ENCODE assay signal across 11 mouse cellular contexts in genomic region chr16:49504669-49505068, GRCm38 (mm10).
DNase-seq lines count a peak whose midpoint lies in the region; ATAC-seq and TF ChIP-seq lines count a peak whose summit lies in the region.
"Had no signal": no experiment of that assay in that cellular context is flagged by ENCODE, and none has a peak within 500 bp of the region (broad histone marks: within the 10 kb centered on the region; RNA-seq: fewer than 3 reads in every experiment).

No protein-coding gene starts in this region.

- ATAC-seq in embryonic facial prominence, embryonic 11.5 days (replicated peaks; ENCODE audit: insufficient number of reproducible peaks, low FRiP score, low TSS enrichment, low read depth): no peak; the same call in 1 of the 2 replicates
- no peak for ATAC-seq in stomach, postnatal 0 days (ENCODE audit: low FRiP score, low TSS enrichment)
- ATAC-seq: forebrain, embryonic 13.5 days had no signal

- no peak overlapping the region for H3K4me3 ChIP-seq in embryonic facial prominence, embryonic 11.5 days (ENCODE audit: low read depth, low read length)
- H3K4me3 ChIP-seq in embryonic facial prominence, embryonic 10.5 days: no peak overlapping the region
- H3K4me3 ChIP-seq in left cerebral cortex, adult 2 months: no peak overlapping the region
- no peak overlapping the region for H3K4me3 ChIP-seq in bone marrow macrophage, adult 2 months (ENCODE audit: insufficient read depth, low read length)
- H3K4me3 ChIP-seq in olfactory bulb, adult 2 months (ENCODE audit: insufficient read depth, low read depth, low read length): no peak overlapping the region
- no peak overlapping the region for H3K4me3 ChIP-seq in stomach, postnatal 0 days (ENCODE audit: low read depth, low read length)
- H3K4me3 ChIP-seq: forebrain, embryonic 13.5 days; limb, embryonic 15.5 days had no signal

- H3K9ac ChIP-seq in embryonic facial prominence, embryonic 11.5 days (replicated peaks; ENCODE audit: low read length): no peak overlapping the region
- H3K9ac ChIP-seq in stomach, postnatal 0 days (ENCODE audit: low read length): no peak overlapping the region
- H3K9ac ChIP-seq: forebrain, embryonic 13.5 days; limb, embryonic 15.5 days had no signal

- no peaks in the 10 kb centered on the region for H3K4me1 ChIP-seq in embryonic facial prominence, embryonic 11.5 days (ENCODE audit: control insufficient read depth, insufficient read depth, low read length)
- H3K4me1 ChIP-seq in embryonic facial prominence, embryonic 10.5 days: 0 out of 2 replicates have a peak, but pooled peaks cover 8% of the 10 kb centered on the region
- H3K4me1 ChIP-seq in bone marrow macrophage, adult 2 months (ENCODE audit: control insufficient read depth, insufficient read depth, low read length): peaks cover 14% of the 10 kb centered on the region
- peaks cover 5% of the 10 kb centered on the region; the same call in 1 of the 2 replicates for H3K4me1 ChIP-seq in olfactory bulb, adult 2 months (ENCODE audit: control insufficient read depth, insufficient read depth, low read length)
- H3K4me1 ChIP-seq in stomach, postnatal 0 days (replicated peaks; ENCODE audit: control insufficient read depth, insufficient read depth): no peaks in the 10 kb centered on the region
- H3K4me1 ChIP-seq: forebrain, embryonic 13.5 days; limb, embryonic 15.5 days had no signal

- DNase-seq in embryonic facial prominence, embryonic 11.5 days (ENCODE audit: low spot score): peak; percentile 5
- no peak for DNase-seq in embryonic facial prominence, embryonic 10.5 days (ENCODE audit: low spot score)
- DNase-seq in left cerebral cortex, adult 2 months (ENCODE audit: extremely low spot score in 1 of 2, low spot score in 2 of 2): no peak
- no peak for DNase-seq in left cerebral cortex, postnatal 10 days (ENCODE audit: extremely low spot score in 1 of 2, low spot score in 2 of 2)
- no peak for DNase-seq in thymus, postnatal 0 days (ENCODE audit: low spot score)
- DNase-seq in stomach, postnatal 0 days (ENCODE audit: low spot score): no peak
- DNase-seq: cerebellum, adult 11 months had no signal

- TF ChIP-seq EP300 in stomach, postnatal 0 days (optimal IDR thresholded peaks at IDR 0.05): no peak

- H3K27me3 ChIP-seq in embryonic facial prominence, embryonic 11.5 days (ENCODE audit: control insufficient read depth, insufficient read depth, low read length): no peaks in the 10 kb centered on the region
- H3K27me3 ChIP-seq in embryonic facial prominence, embryonic 10.5 days (replicated peaks; ENCODE audit: low read depth, poor library complexity, severe bottlenecking): no peaks in the 10 kb centered on the region
- H3K27me3 ChIP-seq in stomach, postnatal 0 days (ENCODE audit: control insufficient read depth, insufficient read depth, low read length): no peaks in the 10 kb centered on the region
- H3K27me3 ChIP-seq: forebrain, embryonic 13.5 days; limb, embryonic 15.5 days had no signal

- no peak for TF ChIP-seq POLR2A in bone marrow macrophage, adult 2 months (IDR thresholded peaks at IDR 0.05; ENCODE audit: borderline replicate concordance, low read depth, low read length)
- TF ChIP-seq POLR2A in olfactory bulb, adult 2 months (IDR thresholded peaks at IDR 0.05; ENCODE audit: insufficient read depth, low read depth, low read length): no peak

- H3K27ac ChIP-seq in embryonic facial prominence, embryonic 11.5 days (replicated peaks; ENCODE audit: low read depth, low read length): no peak overlapping the region
- H3K27ac ChIP-seq in embryonic facial prominence, embryonic 10.5 days (replicated peaks): no peak overlapping the region
- H3K27ac ChIP-seq in left cerebral cortex, adult 2 months: peak overlapping the region; percentile 71
- peak overlapping the region; percentile 27 for H3K27ac ChIP-seq in bone marrow macrophage, adult 2 months (ENCODE audit: insufficient read depth, low read depth, low read length)
- peak overlapping the region; percentile 28; the same call in 1 of the 2 replicates for H3K27ac ChIP-seq in olfactory bulb, adult 2 months (ENCODE audit: insufficient read depth, low read depth, low read length)
- H3K27ac ChIP-seq in stomach, postnatal 0 days (replicated peaks): no peak overlapping the region
- H3K27ac ChIP-seq: forebrain, embryonic 13.5 days; limb, embryonic 15.5 days had no signal

- no peaks in the 10 kb centered on the region for H3K36me3 ChIP-seq in embryonic facial prominence, embryonic 11.5 days (replicated peaks; ENCODE audit: control insufficient read depth, insufficient read depth, low read depth, low read length)
- no peaks in the 10 kb centered on the region for H3K36me3 ChIP-seq in embryonic facial prominence, embryonic 10.5 days (replicated peaks)
- H3K36me3 ChIP-seq in stomach, postnatal 0 days (ENCODE audit: control insufficient read depth, insufficient read depth, low read length): no peaks in the 10 kb centered on the region
- H3K36me3 ChIP-seq: limb, embryonic 15.5 days had no signal

- no peaks in the 10 kb centered on the region for H3K9me3 ChIP-seq in embryonic facial prominence, embryonic 11.5 days (replicated peaks; ENCODE audit: control insufficient read depth, low read length)
- no peaks in the 10 kb centered on the region for H3K9me3 ChIP-seq in embryonic facial prominence, embryonic 10.5 days
- H3K9me3 ChIP-seq in stomach, postnatal 0 days (ENCODE audit: control insufficient read depth, low read length): no peaks in the 10 kb centered on the region
- H3K9me3 ChIP-seq: forebrain, embryonic 13.5 days; limb, embryonic 15.5 days had no signal

- TF ChIP-seq CTCF in left cerebral cortex, adult 2 months (IDR thresholded peaks at IDR 0.05): no peak
- no peak for TF ChIP-seq CTCF in bone marrow macrophage, adult 2 months (IDR thresholded peaks at IDR 0.05; ENCODE audit: low read depth, low read length)
- no peak for TF ChIP-seq CTCF in olfactory bulb, adult 2 months (IDR thresholded peaks at IDR 0.05; ENCODE audit: insufficient read depth, low read depth, low read length)
- TF ChIP-seq CTCF in stomach, postnatal 0 days (IDR thresholded peaks at IDR 0.05; ENCODE audit: low read depth): no peak

- 88% methylated on average over 6 of the region's 6 CpGs for WGBS in embryonic facial prominence, embryonic 11.5 days
- WGBS in embryonic facial prominence, embryonic 10.5 days: 86% methylated on average over 6 of the region's 6 CpGs
- 73% methylated on average over 6 of the region's 6 CpGs for whole genome bisulfite sequencing in olfactory bulb, adult 2 months
- WGBS in stomach, postnatal 0 days: 85% methylated on average over 6 of the region's 6 CpGs

- intact Hi-C loops in left cerebral cortex, adult 2 months (cut with DNase I): loop anchor here (1.0 to 10.0 kb wide), 6 partner anchors 16 to 540 kb away; partner anchors contain the start of gene Ift57
- intact Hi-C loops in left cerebral cortex, postnatal 10 days (cut with DNase I): loop anchor here (10.0 kb wide), 1 partner anchor 530 kb away; no protein-coding TSS in a partner anchor

- H3K4me2 ChIP-seq in embryonic facial prominence, embryonic 11.5 days (ENCODE audit: low read depth, low read length): no peak overlapping the region
- no peak overlapping the region for H3K4me2 ChIP-seq in stomach, postnatal 0 days (replicated peaks; ENCODE audit: low read depth)
- H3K4me2 ChIP-seq: forebrain, embryonic 13.5 days; limb, embryonic 15.5 days had no signal

Comparison
In these comparisons a context has a peak if more than half of its experiments do, and no peak if none do; other contexts are left out.
1. H3K27ac ChIP-seq: peak in left cerebral cortex, adult 2 months (single experiment), bone marrow macrophage, adult 2 months (single experiment) and olfactory bulb, adult 2 months (single experiment); none in embryonic facial prominence, embryonic 11.5 days (single experiment), embryonic facial prominence, embryonic 10.5 days (single experiment) and stomach, postnatal 0 days (single experiment).